Mouse (Mus musculus) testis, adult 2 months (tissue): ENCODE measurements around the gene Eml1.

Experiments used
- CTCF ChIP-seq: fragments of 200-500 bp; IDR thresholded peaks from 2 replicates; pipeline ENCODE4 v1.5.1; 2012; ENCODE audit warnings: low read depth, mild to moderate bottlenecking, inconsistent platforms, low read length, moderate library complexity; ENCODE audit not compliant: control insufficient read depth, insufficient read depth, insufficient replicate concordance
- POLR2A ChIP-seq: fragments of 200-500 bp; IDR thresholded peaks from 2 replicates; pipeline ENCODE4 v1.6.1; 2012; ENCODE audit warnings: low read depth, mild to moderate bottlenecking, inconsistent platforms, low read length, moderate library complexity; ENCODE audit not compliant: control insufficient read depth

DNA sequence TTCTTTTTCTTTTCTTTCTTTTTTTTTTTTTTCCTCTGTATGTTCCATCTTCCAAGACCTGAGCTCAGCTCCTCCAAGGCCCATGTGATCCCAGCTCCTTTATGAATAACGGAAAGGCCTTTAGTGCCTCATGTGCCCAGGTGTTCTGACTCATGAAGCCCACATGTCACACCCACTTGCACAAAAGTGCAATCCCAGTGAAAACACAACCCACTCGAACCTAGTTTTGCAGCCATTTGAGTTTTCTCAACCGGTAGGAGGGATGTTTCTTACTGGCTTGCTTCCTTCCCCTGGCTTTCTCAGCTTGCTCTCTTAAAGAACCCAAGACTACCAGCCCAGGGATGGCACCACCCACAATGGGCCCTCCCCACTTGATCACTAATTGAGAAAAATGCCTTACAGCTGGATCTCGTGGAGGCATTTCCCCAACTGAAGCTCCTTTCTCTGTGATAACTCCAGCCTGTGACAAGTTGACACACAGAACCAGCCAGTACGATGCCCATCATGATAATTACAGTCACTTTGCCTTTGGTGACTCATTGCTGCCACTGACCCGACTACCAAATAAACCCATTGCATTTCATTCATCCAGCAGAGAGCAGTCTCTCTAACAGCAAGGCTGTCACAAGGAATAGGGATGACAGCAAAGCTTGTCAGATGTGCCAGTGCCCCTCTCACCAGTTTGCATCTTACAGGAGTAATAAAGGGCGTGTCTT, 208.6 kb downstream of the Eml1 start:
- no peak for TF ChIP-seq POLR2A
- TF ChIP-seq CTCF = no peak
